Mouse (Mus musculus) heart, postnatal 25 days (tissue): ENCODE measurements around the gene Pmel. TPM values are rescaled to one million over a fixed set of nuclear protein-coding genes. Genes with fewer than 3 reads are reported as not detected.

ENCODE experiments used
- DNase-seq: peaks from one replicate; pipeline ENCODE4 v3.0.0; 2022; ENCODE audit warnings: low spot score
- intact Hi-C: fragments of 180-260 bp; cut with DNase I; formaldehyde crosslinking; loops from one replicate; pipeline ENCODE4 v1.15.1; 2025
- total RNA-seq, 2 experiments: library from RNA; stranded (reverse); gene quantifications; 2 replicates each; pipeline ENCODE4 v1.2.3; 2021

The Pmel gene
- total RNA-seq, 2 experiments from 2014 or later = 0.49 to 0.89 TPM

GRCm38 (mm10) chr10:128745946-128746613 is 42.1 kb downstream of the Pmel start:
- peak; percentile 15 for DNase-seq
- intact Hi-C loops = no loop called here

GRCm38 (mm10) chr10:128746972-128747645 is 43.1 kb downstream of the Pmel start:
- intact Hi-C loops = no loop called here
- no peak for DNase-seq

- intact Hi-C loops = loop anchor here (1.0 to 2.0 kb wide), 2 partner anchors 31 to 58 kb away; no protein-coding TSS in a partner anchor
- DNase-seq = peak; percentile 78
These were observed 43.8 kb downstream of the Pmel start, which contains the start of gene Pym1 for GRCm38 (mm10) chr10:128747646-128748251. TSS of gene Pym1 (plus strand) at chr10:128747889.

- DNase-seq = peak; percentile 42
- intact Hi-C loops = loop anchor here (1.0 to 2.0 kb wide), 2 partner anchors 30 to 57 kb away; no protein-coding TSS in a partner anchor
These were observed 44.4 kb downstream of the Pmel start for GRCm38 (mm10) chr10:128748252-128748864.

Other genes starting within 250 kb of the Pmel start
- gene Smarcc2, start 244.9 kb upstream of the Pmel start, total RNA-seq = 10 to 100 TPM; 75.8 to 78.4 TPM
- gene Myl6, start 210.1 kb upstream of the Pmel start, total RNA-seq = 100 to 1,000 TPM; 294 to 314 TPM
- gene Myl6b, start 205.5 kb upstream of the Pmel start, total RNA-seq = 1 to 10 TPM; 2.5 to 2.9 TPM
- gene Esyt1, start 178.3 kb upstream of the Pmel start, total RNA-seq = 10 to 100 TPM; 16.8 to 19.0 TPM
- gene Zc3h10, start 156.4 kb upstream of the Pmel start, total RNA-seq = 1 to 10 TPM; 7.6 to 9.1 TPM
- 1,000 to 10,000 TPM; 1,495 to 1,582 TPM for gene Rpl41, start 154.9 kb upstream of the Pmel start, total RNA-seq
- 10 to 100 TPM; 45.8 to 48.6 TPM for gene Pa2g4, start 138.2 kb upstream of the Pmel start, total RNA-seq
- 1 to 10 TPM; 8.3 to 8.6 TPM for gene Erbb3, start 114.5 kb upstream of the Pmel start, total RNA-seq
- gene Rps26, start 77.4 kb upstream of the Pmel start, total RNA-seq = 100 to 1,000 TPM; 253 to 266 TPM
- gene Ikzf4, start 58.2 kb upstream of the Pmel start, total RNA-seq = 1 to 10 TPM in 1 of 2 experiments, under 1 TPM in 1; 0.52 to 1.2 TPM
- gene Suox, start 30.1 kb upstream of the Pmel start, total RNA-seq = 10 to 100 TPM; 22.1 to 23.1 TPM
- gene Rab5b, start 7.9 kb upstream of the Pmel start, total RNA-seq = 10 to 100 TPM; 68.9 to 72.5 TPM
- 10 to 100 TPM; 12.7 to 15.7 TPM for gene Cdk2, start 836 bp downstream of the Pmel start, total RNA-seq
- gene Dgka, start 40.7 kb downstream of the Pmel start, total RNA-seq = 10 to 100 TPM; 11.7 to 11.9 TPM
- 1 to 10 TPM; 6.8 to 8.6 TPM for gene Pym1, start 43.7 kb downstream of the Pmel start, total RNA-seq
- 1 to 10 TPM; 3.1 to 3.2 TPM for gene Mmp19, start 86.7 kb downstream of the Pmel start, total RNA-seq
- 10 to 100 TPM; 31.8 to 38.2 TPM for gene Dnajc14, start 99.9 kb downstream of the Pmel start, total RNA-seq
- 1 to 10 TPM; 5.8 to 6.4 TPM for gene Tmem198b, start 100.2 kb downstream of the Pmel start, total RNA-seq
- 10 to 100 TPM; 38.7 to 44.0 TPM for gene Sarnp, start 113.1 kb downstream of the Pmel start, total RNA-seq
- gene Ormdl2, start 117.5 kb downstream of the Pmel start, total RNA-seq = 1 to 10 TPM; 7.6 to 9.2 TPM
- 1 to 10 TPM; 2.3 to 2.6 TPM for gene Gdf11, start 187.5 kb downstream of the Pmel start, total RNA-seq
- gene Cd63, start 196.8 kb downstream of the Pmel start, total RNA-seq = 100 to 1,000 TPM; 110 to 123 TPM
- 1 to 10 TPM; 5.0 to 7.9 TPM for gene Rdh5, start 218.7 kb downstream of the Pmel start, total RNA-seq
- gene Bloc1s1, start 219.8 kb downstream of the Pmel start, total RNA-seq = 100 to 1,000 TPM; 183 to 185 TPM
- gene Itga7, start 229.6 kb downstream of the Pmel start, total RNA-seq = 100 to 1,000 TPM; 165 to 176 TPM